Mouse (Mus musculus) bone marrow macrophage, adult 2 months (primary cell): ENCODE results near the gene St6galnac1. TPM values are rescaled to one million over a fixed set of nuclear protein-coding genes. Genes with fewer than 3 reads are reported as not detected.
"Not testable (repeated sequence)": the region's sequence is repeated elsewhere in the genome, so short reads cannot be mapped to it uniquely, and the experiment has no call there.

ENCODE experiments used
- H3K27ac ChIP-seq: 2 replicates; pipeline ENCODE4 v1.5.1; 2012; ENCODE audit warnings: low read depth, low read length; ENCODE audit not compliant: insufficient read depth
- H3K4me1 ChIP-seq: 2 replicates; pipeline ENCODE4 v1.6.1; 2012; ENCODE audit warnings: low read length; ENCODE audit not compliant: control insufficient read depth, insufficient read depth
- H3K4me3 ChIP-seq: 2 replicates; pipeline ENCODE4 v1.5.1; 2012; ENCODE audit warnings: mild to moderate bottlenecking, low read length, moderate library complexity; ENCODE audit not compliant: insufficient read depth
- CTCF ChIP-seq: IDR thresholded peaks from 2 replicates; pipeline ENCODE4 v1.5.1; 2012; ENCODE audit warnings: low read depth, mild to moderate bottlenecking, low read length, moderate library complexity
- POLR2A ChIP-seq: IDR thresholded peaks from 2 replicates; pipeline ENCODE4 v1.6.1; 2012; ENCODE audit warnings: mild to moderate bottlenecking, low read depth, low read length, borderline replicate concordance
- polyA plus RNA-seq: library from polyadenylated mRNA; stranded (reverse); fragments of >200 nt; gene quantifications from 2 replicates; pipeline ENCODE4 v1.2.4, GENCODE M21; 2012; ENCODE audit not compliant: missing spikeins, insufficient read depth, insufficient read length

St6galnac1 gene
- polyA plus RNA-seq, 1 experiment = not detected

GRCm38 (mm10) chr11:116764946-116765345 lies 10.4 kb downstream of the St6galnac1 start:
- no peak overlapping the region for H3K27ac ChIP-seq
- H3K4me3 ChIP-seq = no peak overlapping the region
- TF ChIP-seq CTCF = no peak
- no peak for TF ChIP-seq POLR2A
- no peaks in the 10 kb centered on the region for H3K4me1 ChIP-seq

GRCm38 (mm10) chr11:116764346-116764745 lies 11.0 kb downstream of the St6galnac1 start:
- no peak for TF ChIP-seq CTCF
- no peak for TF ChIP-seq POLR2A
- no peaks in the 10 kb centered on the region for H3K4me1 ChIP-seq
- no peak overlapping the region for H3K27ac ChIP-seq
- no peak overlapping the region for H3K4me3 ChIP-seq

GRCm38 (mm10) chr11:116755191-116755590 lies 20.1 kb downstream of the St6galnac1 start:
- no peak for TF ChIP-seq CTCF
- TF ChIP-seq POLR2A = no peak
- Histone ChIP-seq H3K4me1 (no peaks in the 10 kb centered on the region), H3K27ac (no peak overlapping the region), H3K4me3 (no peak overlapping the region)

GRCm38 (mm10) chr11:116753674-116754470 lies 21.4 kb downstream of the St6galnac1 start:
- TF ChIP-seq CTCF = no peak
- TF ChIP-seq POLR2A = no peak
- Histone ChIP-seq H3K27ac (no peak overlapping the region), H3K4me3 (no peak overlapping the region), H3K4me1 (no peaks in the 10 kb centered on the region)

GRCm38 (mm10) chr11:116749733-116750132 lies 25.6 kb downstream of the St6galnac1 start:
- Histone ChIP-seq H3K4me3 (no peak overlapping the region), H3K27ac (no peak overlapping the region), H3K4me1 (no peaks in the 10 kb centered on the region)
- TF ChIP-seq CTCF (no peak), POLR2A (no peak)

- not testable (repeated sequence) for H3K4me3 ChIP-seq, H3K4me1 ChIP-seq, H3K27ac ChIP-seq
Observed at GRCm38 (mm10) chr11:116748692-116749091, 26.6 kb downstream of the St6galnac1 start.

- H3K27ac ChIP-seq, H3K4me1 ChIP-seq, H3K4me3 ChIP-seq: not testable (repeated sequence)
Observed at GRCm38 (mm10) chr11:116746822-116747221, 28.5 kb downstream of the St6galnac1 start.

GRCm38 (mm10) chr11:116745457-116745856 lies 29.9 kb downstream of the St6galnac1 start:
- H3K4me3 ChIP-seq, H3K27ac ChIP-seq, H3K4me1 ChIP-seq: not testable (repeated sequence)

- Histone ChIP-seq H3K4me3 (no peak overlapping the region), H3K27ac (no peak overlapping the region), H3K4me1 (no peaks in the 10 kb centered on the region)
- TF ChIP-seq CTCF = peak; percentile 42
- no peak for TF ChIP-seq POLR2A
Observed at GRCm38 (mm10) chr11:116738411-116738810, 36.9 kb downstream of the St6galnac1 start.

GRCm38 (mm10) chr11:116732536-116732935 lies 42.8 kb downstream of the St6galnac1 start:
- Histone ChIP-seq H3K4me1 (0 out of 2 replicates have a peak, but pooled peaks cover 2% of the 10 kb centered on the region), H3K27ac (no peak overlapping the region), H3K4me3 (no peak overlapping the region)
- no peak for TF ChIP-seq POLR2A
- no peak for TF ChIP-seq CTCF

GRCm38 (mm10) chr11:116731060-116731580 lies 44.2 kb downstream of the St6galnac1 start:
- not testable (repeated sequence) for H3K27ac ChIP-seq, H3K4me1 ChIP-seq, H3K4me3 ChIP-seq
